Mouse (Mus musculus): ENCODE measurements around the gene Ak5.

- no peak for TF ChIP-seq CTCF (IDR thresholded peaks at IDR 0.05; ENCODE audit: borderline replicate concordance, insufficient read depth, low read depth, low read length)
- TF ChIP-seq POLR2A (IDR thresholded peaks at IDR 0.05; ENCODE audit: borderline replicate concordance, insufficient read depth, low read length), result no peak
Measured at GRCm38 (mm10) chr3:152620058-152620457, 48.1 kb downstream of the Ak5 start.
